Mouse (Mus musculus) myocyte (in vitro differentiated cells): Measurements from ENCODE around the gene Gm43191. TPM values are rescaled to one million over a fixed set of nuclear protein-coding genes. Genes with fewer than 3 reads are reported as not detected.

Experiments used
- H3K27me3 ChIP-seq: one replicate; pipeline ENCODE4 v1.6.1; 2011; ENCODE audit not compliant: control insufficient read depth, insufficient read depth, insufficient read length
- H3K36me3 ChIP-seq: one replicate; pipeline ENCODE4 v1.6.1; 2011; ENCODE audit not compliant: control insufficient read depth, insufficient read depth
- H3K4me2 ChIP-seq: one replicate; pipeline ENCODE4 v1.6.1; 2011; ENCODE audit warnings: low read depth, control low read depth
- H3K4me3 ChIP-seq: one replicate; pipeline ENCODE4 v1.5.1; 2011; ENCODE audit warnings: mild to moderate bottlenecking, control low read depth, moderate library complexity
- H3K79me2 ChIP-seq: one replicate; pipeline ENCODE4 v1.6.1; 2011; ENCODE audit not compliant: control insufficient read depth, insufficient read depth
- H3ac ChIP-seq: one replicate; pipeline ENCODE4 v1.6.1; 2011; ENCODE audit not compliant: control insufficient read depth, insufficient read length
- CEBPB ChIP-seq: IDR thresholded peaks from 2 replicates; pipeline ENCODE4 v1.6.1; 2011; ENCODE audit warnings: mild to moderate bottlenecking, moderate library complexity; ENCODE audit not compliant: poor library complexity, insufficient read depth, severe bottlenecking
- E2F4 ChIP-seq: IDR thresholded peaks from one replicate; pipeline ENCODE4 v1.6.1; 2011; ENCODE audit warnings: mild to moderate bottlenecking, control low read depth, moderate library complexity; ENCODE audit not compliant: insufficient read depth
- MAX ChIP-seq: IDR thresholded peaks from one replicate; pipeline ENCODE4 v1.6.1; 2011; ENCODE audit warnings: low read depth, mild to moderate bottlenecking, control low read depth
- MYOD1 ChIP-seq, 3 experiments: IDR thresholded peaks; one replicate each; pipeline ENCODE4 v1.6.1; 2011; ENCODE audit warnings: control low read depth in 2 of 3, low read depth in 2 of 3, mild to moderate bottlenecking in 2 of 3, moderate library complexity in 1 of 3; ENCODE audit not compliant: insufficient read length in 2 of 3, control insufficient read depth in 1 of 3
- MYOG ChIP-seq, 3 experiments: IDR thresholded peaks; one replicate each; pipeline ENCODE4 v1.6.1; 2011; ENCODE audit warnings: control low read depth in 2 of 3, low read depth in 2 of 3, mild to moderate bottlenecking in 2 of 3; ENCODE audit not compliant: insufficient read length in 2 of 3, control insufficient read depth in 1 of 3, insufficient read depth in 1 of 3
- POLR2A ChIP-seq: IDR thresholded peaks from one replicate; pipeline ENCODE4 v1.6.1; 2011; ENCODE audit warnings: low read depth, mild to moderate bottlenecking, control low read depth, moderate library complexity; ENCODE audit not compliant: insufficient read length
- POLR2AphosphoS2 ChIP-seq: IDR thresholded peaks from one replicate; pipeline ENCODE4 v1.6.1; 2011; ENCODE audit warnings: low read depth, control low read depth; ENCODE audit not compliant: insufficient read length
- REST ChIP-seq: IDR thresholded peaks from one replicate; pipeline ENCODE4 v1.6.1; 2011; ENCODE audit warnings: mild to moderate bottlenecking, control low read depth, moderate library complexity; ENCODE audit not compliant: insufficient read depth, insufficient read length
- SRF ChIP-seq: IDR thresholded peaks from one replicate; pipeline ENCODE4 v1.6.1; 2011; ENCODE audit warnings: low read depth; ENCODE audit not compliant: control insufficient read depth, insufficient read length
- TCF12 ChIP-seq: IDR thresholded peaks from one replicate; pipeline ENCODE4 v1.6.1; 2011; ENCODE audit warnings: mild to moderate bottlenecking, control low read depth; ENCODE audit not compliant: poor library complexity, insufficient read depth, severe bottlenecking
- TCF3 ChIP-seq: IDR thresholded peaks from one replicate; pipeline ENCODE4 v1.6.1; 2011; ENCODE audit warnings: low read depth, control low read depth; ENCODE audit not compliant: insufficient read length
- USF1 ChIP-seq: IDR thresholded peaks from one replicate; pipeline ENCODE4 v1.6.1; 2011; ENCODE audit warnings: low read depth, mild to moderate bottlenecking, control low read depth, moderate library complexity
- polyA plus RNA-seq: library from polyadenylated mRNA; unstranded; fragments of >200 nt; fragmentation: generic; extraction: Trizol; gene quantifications from one replicate; pipeline ENCODE4 v1.2.1, GENCODE M21; 2012; ENCODE audit warnings: missing spikeins

Gm43191 gene
- polyA plus RNA-seq, 1 experiment: not detected

- Histone ChIP-seq H3K79me2 (peaks cover 22% of the 10 kb centered on the region), H3K27me3 (no peaks in the 10 kb centered on the region), H3K4me2 (no peak overlapping the region), H3ac (no peak overlapping the region), H3K36me3 (no peaks in the 10 kb centered on the region), H3K4me3 (no peak overlapping the region)
- TF ChIP-seq MYOG (IDR thresholded peaks at IDR 0.05; ENCODE audit: control insufficient read depth in 1 of 3, insufficient read depth in 1 of 3, insufficient read length in 2 of 3, low read depth in 2 of 3) (no peak), POLR2A (no peak), TCF12 (no peak), MAX (no peak), TCF3 (no peak), CEBPB (no peak), USF1 (no peak), SRF (no peak), REST (no peak), POLR2AphosphoS2 (no peak), E2F4 (no peak), MYOD1 (IDR thresholded peaks at IDR 0.05; ENCODE audit: control insufficient read depth in 1 of 3, insufficient read length in 2 of 3, low read depth in 2 of 3) (no peak)
These were observed 81.4 kb downstream of the Gm43191 start for GRCm38 (mm10) chr3:116599705-116600104.

DNA sequence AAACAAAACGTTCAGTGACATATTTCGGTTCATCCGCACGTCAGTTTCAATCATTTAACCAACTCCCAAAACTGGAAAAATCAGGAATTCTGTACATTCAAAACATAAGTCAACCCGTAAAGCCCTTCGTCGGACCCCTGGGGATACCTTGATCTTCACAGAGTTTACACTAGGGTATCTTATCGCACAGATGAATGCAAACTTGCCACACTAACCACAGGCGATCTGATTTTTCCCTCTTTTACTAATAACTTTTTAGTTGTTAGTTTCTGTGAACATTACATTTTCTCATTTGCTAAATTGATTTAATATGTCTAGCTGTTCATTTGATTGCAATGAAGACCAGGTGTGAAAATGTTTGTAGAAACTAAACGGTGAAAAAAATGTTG, 85.5 kb downstream of the Gm43191 start:
- no peak for TF ChIP-seq MAX
- TF ChIP-seq POLR2A: no peak
- no peak for TF ChIP-seq MYOD1 (IDR thresholded peaks at IDR 0.05; ENCODE audit: control insufficient read depth in 1 of 3, insufficient read length in 2 of 3, low read depth in 2 of 3)
- TF ChIP-seq SRF: no peak
- TF ChIP-seq USF1: no peak
- TF ChIP-seq TCF3: no peak
- TF ChIP-seq POLR2AphosphoS2: no peak
- TF ChIP-seq REST: no peak
- no peak for TF ChIP-seq E2F4
- no peak for TF ChIP-seq MYOG (IDR thresholded peaks at IDR 0.05; ENCODE audit: control insufficient read depth in 1 of 3, insufficient read depth in 1 of 3, insufficient read length in 2 of 3, low read depth in 2 of 3)
- no peak for TF ChIP-seq CEBPB
- no peak for TF ChIP-seq TCF12
- H3K4me2 ChIP-seq: peak overlapping the region; percentile 93
- peak overlapping the region; percentile 98 for H3K4me3 ChIP-seq
- peak overlapping the region; percentile 16 for H3ac ChIP-seq
- no peaks in the 10 kb centered on the region for H3K27me3 ChIP-seq
- H3K36me3 ChIP-seq: peaks cover 11% of the 10 kb centered on the region
- peaks cover 38% of the 10 kb centered on the region for H3K79me2 ChIP-seq

DNA sequence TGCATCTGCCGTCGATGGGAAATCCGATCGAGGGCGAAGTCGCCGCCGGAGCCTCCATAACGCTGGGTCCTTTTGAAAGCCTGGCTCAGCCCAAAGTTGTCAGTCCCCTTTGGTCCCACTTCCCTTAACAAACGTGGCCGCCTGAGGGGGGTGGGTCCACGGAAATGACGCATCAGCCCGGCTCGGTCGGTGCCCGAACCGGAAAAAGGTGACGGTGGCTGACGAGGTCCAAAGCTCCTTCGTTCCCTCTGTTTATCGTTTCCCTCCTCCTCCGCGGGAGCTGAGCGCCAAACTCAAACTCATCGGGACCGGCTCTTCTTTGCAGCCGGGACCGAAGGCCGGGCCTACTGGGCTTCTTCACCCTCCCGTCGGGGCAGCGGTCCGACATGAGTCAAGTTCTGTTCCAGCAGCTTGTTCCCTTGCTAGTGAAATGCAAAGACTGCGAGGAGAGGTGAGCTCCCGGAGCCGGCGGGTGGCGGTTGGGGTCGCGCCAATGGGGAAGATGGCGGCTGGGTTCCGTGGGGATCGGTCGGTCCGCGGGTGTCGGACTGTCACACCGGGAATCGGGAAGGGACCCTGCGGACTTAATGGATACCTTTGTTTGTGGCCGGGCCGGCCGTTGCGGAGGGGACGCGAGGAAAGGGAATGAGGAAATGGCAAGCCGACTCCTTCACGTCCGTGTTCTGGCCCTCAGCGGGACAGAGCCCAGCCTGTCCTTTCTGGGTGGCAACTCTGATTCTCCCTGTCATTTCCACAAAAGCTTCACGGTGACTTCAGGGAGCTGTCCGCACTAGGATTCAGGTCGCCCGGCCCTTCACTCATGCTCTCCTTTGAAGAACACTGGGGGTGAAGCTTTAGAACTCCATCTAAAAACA, 86.1 kb downstream of the Gm43191 start, which contains the start of gene Sass6:
Gene Sass6 (plus strand): TSS at position 255 of the 875 bp plus-strand sequence.
- Histone ChIP-seq H3K4me3 (peak within 1 kb of the TSS; percentile 98), H3K4me2 (peak within 1 kb of the TSS; percentile 93), H3K27me3 (no peaks in the 10 kb centered on the region), H3K79me2 (peaks cover 38% of the 10 kb centered on the region), H3ac (peak within 1 kb of the TSS; percentile 16), H3K36me3 (peaks cover 16% of the 10 kb centered on the region)
- TF ChIP-seq MYOG (IDR thresholded peaks at IDR 0.05; ENCODE audit: control insufficient read depth in 1 of 3, insufficient read depth in 1 of 3, insufficient read length in 2 of 3, low read depth in 2 of 3) (no peak), POLR2A (peak; percentile 42), POLR2AphosphoS2 (peak; percentile 58), REST (no peak), MAX (no peak), USF1 (no peak), E2F4 (peak; percentile 97)

GRCm38 (mm10) chr3:116594076-116594727, 86.9 kb downstream of the Gm43191 start:
- H3K79me2 ChIP-seq: peaks cover 38% of the 10 kb centered on the region
- no peaks in the 10 kb centered on the region for H3K27me3 ChIP-seq
- TF ChIP-seq MAX (no peak), SRF (no peak), POLR2A (no peak), REST (no peak), E2F4 (no peak), TCF3 (no peak), USF1 (no peak), MYOG (IDR thresholded peaks at IDR 0.05; ENCODE audit: control insufficient read depth in 1 of 3, insufficient read depth in 1 of 3, insufficient read length in 2 of 3, low read depth in 2 of 3) (no peak), MYOD1 (IDR thresholded peaks at IDR 0.05; ENCODE audit: control insufficient read depth in 1 of 3, insufficient read length in 2 of 3, low read depth in 2 of 3) (no peak), CEBPB (no peak), POLR2AphosphoS2 (no peak)
- H3K4me2 ChIP-seq: peak overlapping the region; percentile 77
- H3K4me3 ChIP-seq: peak overlapping the region; percentile 98
- H3ac ChIP-seq: peak overlapping the region; percentile 16
- H3K36me3 ChIP-seq: peaks cover 16% of the 10 kb centered on the region

Other genes with a start within 250 kb of the Gm43191 start
- 51.0 TPM for gene Rtca, start 173.1 kb downstream of the Gm43191 start, polyA plus RNA-seq
- gene Dbt, start 168.2 kb downstream of the Gm43191 start, polyA plus RNA-seq: 4.2 TPM
- 2.4 TPM for gene Lrrc39, start 118.3 kb downstream of the Gm43191 start, polyA plus RNA-seq
- gene Sass6, start 86.3 kb downstream of the Gm43191 start, polyA plus RNA-seq: 1.3 TPM
- gene Trmt13, start 66.7 kb downstream of the Gm43191 start, polyA plus RNA-seq: 2.9 TPM
- gene Mfsd14a, start 18.6 kb downstream of the Gm43191 start, polyA plus RNA-seq: 11.5 TPM
- gene Slc35a3, start 31.6 kb upstream of the Gm43191 start, polyA plus RNA-seq: 3.6 TPM
- 35.8 TPM for gene Agl, start 126.9 kb upstream of the Gm43191 start, polyA plus RNA-seq
- gene Frrs1, start 178.2 kb upstream of the Gm43191 start, polyA plus RNA-seq: 12.7 TPM